Mouse (Mus musculus): ENCODE results near the gene Hltf.
"Not testable (repeated sequence)": the region's sequence is repeated elsewhere in the genome, so short reads cannot be mapped to it uniquely, and the experiment has no call there.

Hltf gene

DNA sequence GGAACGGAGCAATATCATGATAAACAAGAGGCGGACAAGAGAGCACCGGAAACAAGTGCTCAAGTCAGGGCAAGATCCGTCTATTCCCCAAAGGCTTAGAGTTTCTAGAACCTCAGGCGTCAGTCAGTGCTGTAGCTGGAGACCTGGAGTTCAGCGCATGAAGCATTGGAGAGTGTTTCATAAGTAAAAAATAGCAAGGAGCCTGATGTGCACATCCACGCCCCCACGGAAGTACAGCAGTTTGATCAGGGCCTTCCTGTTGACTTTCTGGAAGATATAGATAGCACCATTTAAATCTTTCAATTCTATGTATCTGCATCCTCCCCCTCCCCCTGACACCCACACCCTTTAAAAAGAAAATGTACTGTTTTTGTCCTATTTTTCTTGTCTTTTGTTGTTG, 46.7 kb downstream of the Hltf start:
- DNase-seq (ENCODE audit: low read depth, low spot score): no peak

GRCm38 (mm10) chr3:20104776-20105175, 47.2 kb downstream of the Hltf start:
- DNase-seq (ENCODE audit: low read depth, low spot score): no peak

GRCm38 (mm10) chr3:20108881-20109280, 51.3 kb downstream of the Hltf start:
- DNase-seq (ENCODE audit: low read depth, low spot score): no peak

DNA sequence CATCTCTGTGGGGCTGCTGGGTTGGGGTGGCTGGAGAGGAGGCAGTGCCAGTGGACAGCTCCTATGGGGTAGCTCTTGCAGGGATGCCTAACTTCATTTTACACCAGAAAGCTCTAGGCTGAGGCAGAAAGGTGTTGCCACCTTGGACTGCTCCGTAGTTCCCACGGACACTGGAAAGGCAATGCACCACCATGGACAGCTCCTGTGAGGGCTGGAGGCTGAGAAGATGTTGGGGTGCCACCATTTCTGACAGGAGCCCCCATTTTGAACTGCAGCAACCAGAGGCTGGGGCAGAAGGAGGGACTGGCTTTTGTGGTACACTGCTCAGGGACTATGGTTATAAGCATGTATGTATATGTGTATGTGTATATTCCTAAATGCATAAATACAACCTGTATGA, 54.3 kb downstream of the Hltf start:
- DNase-seq (ENCODE audit: low read depth, low spot score): no peak

- DNase-seq (ENCODE audit: low read depth, low spot score): no peak
Observed at GRCm38 (mm10) chr3:20119044-20119591, 61.5 kb downstream of the Hltf start.

DNA sequence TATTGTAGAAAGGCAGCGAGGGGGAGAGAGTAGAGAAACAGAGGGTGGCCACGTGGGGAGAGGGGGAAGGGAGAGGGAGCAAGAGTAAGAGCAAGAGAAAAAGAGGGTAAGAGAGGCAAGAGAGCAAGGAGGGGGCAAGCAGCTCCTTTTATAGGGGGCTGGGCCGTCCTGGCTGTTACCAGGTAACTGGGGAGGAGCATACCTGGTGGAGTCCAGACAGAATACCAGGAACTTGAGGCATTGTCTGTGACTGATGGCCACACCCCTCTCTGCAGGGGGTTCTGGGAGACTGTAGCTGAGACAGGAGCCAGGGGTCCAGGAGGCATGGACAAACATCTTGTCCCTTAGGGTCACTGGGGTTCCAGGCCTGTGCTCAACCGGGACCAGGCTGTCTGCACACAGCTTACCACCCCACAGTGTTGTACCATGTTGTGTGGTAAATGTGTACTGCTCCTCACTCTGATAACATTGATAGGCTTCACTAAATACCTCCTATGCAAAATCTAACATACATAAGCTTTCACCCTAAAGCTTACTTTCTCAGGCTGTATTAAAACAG, 62.2 kb downstream of the Hltf start:
- DNase-seq (ENCODE audit: low read depth, low spot score): no peak

DNA sequence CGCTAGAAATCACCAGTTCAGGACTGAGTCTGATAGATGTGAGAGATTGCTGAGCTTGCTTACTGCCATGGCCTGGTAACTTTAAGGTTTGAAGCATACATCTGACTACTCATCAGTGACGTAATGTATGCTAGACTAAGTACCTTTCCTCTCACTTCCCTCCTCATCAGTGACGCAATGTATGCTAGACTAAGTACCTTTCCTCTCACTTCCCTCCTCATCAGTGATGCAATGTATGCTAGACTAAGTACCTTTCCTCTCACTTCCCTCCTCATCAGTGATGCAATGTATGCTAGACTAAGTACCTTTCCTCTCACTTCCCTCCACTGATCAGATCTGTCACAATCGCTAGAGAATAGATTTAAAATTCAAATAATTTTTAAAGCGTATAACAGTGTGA, 64.0 kb downstream of the Hltf start:
- not testable (repeated sequence) for DNase-seq (ENCODE audit: low read depth, low spot score)

GRCm38 (mm10) chr3:20125604-20126003, 68.0 kb downstream of the Hltf start:
- DNase-seq (ENCODE audit: low read depth, low spot score): no peak

DNA sequence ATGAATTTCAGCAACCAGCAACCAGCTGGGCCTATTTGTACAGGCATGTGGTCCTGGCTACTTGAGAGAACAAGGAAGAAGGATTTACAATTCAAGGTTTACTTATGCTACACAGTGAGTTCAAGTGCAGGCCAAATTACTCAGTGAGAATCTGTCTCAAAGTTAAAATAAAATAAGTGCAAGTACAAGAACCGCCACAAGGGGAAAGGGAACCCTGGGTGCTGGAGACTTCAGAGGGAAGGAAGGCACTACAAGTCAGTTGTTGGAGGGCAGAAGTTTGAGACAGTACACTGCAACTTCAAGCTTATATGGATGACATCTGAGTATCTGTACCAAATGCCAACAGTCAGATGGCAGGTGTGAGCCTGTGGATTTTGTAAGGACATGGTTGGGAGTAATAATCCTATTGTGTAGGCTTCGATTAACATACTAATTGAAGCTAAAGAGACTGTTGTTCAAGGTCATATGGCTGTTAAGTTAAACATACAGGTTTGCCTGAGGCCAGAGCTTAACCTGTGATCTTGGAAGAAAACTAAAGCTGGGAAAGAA, 69.5 kb downstream of the Hltf start:
- DNase-seq (ENCODE audit: low read depth, low spot score): no peak

DNA sequence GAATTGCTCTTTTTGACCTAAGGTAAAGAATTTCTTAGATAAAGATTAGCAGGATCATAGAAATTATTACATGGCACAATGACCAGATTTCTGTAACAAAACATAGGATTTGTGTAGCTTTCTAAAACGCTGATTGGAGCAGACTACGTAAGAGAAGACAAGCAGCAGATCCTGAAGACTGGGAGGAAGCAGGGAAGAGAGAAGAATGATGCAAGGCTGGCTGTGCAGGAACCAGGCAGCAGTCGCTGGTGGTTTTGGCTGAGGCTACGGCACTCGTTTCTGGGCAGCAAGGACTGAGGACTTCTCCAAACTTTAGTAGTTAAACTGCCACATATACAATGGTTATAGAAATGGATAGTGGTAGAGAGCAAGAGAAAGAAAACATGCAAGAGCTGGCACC, 71.9 kb downstream of the Hltf start:
- DNase-seq (ENCODE audit: low read depth, low spot score): no peak

DNA sequence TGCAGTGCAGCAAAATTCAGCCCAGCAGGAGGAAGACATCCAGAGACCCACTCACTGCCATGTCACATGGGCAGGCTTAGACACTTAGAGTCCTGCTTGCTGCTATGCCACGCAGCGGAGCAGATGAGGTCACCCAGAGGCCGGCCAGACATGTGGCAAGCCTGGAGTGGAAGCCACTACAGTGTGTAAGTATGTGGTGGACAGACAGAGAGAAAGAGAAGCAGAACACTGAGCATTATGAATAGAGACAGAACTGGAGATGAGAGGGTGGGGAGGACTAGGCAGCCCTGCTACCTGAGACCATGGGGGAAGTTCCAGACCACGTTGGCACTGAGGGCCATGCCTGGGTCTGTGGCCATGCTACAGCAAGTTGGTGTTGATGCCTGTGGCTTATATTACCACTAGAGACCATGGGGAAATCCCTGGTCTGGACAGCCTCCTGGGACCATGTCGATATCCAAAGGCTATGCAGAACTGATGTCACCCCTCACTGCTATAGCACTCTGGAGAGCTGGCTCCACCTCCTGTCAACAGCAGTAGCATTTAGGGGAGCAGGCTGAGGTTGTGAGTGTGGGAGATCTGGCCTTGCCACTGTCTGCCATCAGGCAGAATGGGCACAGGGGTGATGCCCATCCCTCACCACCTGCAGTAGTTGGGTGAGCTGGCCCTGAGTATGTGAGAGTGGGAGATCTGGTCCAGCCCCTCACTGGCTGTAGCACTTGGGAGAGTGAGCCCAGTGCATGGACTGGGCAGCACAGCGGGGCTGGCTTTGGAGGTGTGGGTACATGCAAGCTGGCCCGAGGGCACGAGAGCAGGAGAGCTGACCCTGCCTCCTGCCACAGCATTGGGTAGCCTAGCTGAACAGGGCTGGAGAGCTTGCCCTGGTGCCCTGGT, 73.1 kb downstream of the Hltf start:
- DNase-seq (ENCODE audit: low read depth, low spot score): no peak

DNA sequence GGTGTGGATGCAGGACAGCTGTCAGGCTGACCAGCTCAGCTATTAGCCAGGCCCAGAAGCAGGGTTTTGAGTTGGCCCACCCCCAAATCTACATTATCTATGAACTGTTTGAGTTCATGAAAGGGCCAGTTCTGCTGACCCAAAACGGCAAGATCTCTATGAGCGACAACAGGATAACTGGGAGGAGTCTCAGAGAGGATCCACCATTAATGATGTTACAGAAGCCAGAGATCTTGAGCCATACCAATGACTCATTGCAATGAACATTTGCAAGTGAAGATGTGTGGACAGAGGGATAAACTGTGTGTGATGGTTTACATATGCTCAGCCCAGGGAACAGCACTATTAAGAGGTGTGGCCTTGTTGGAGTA, 73.7 kb downstream of the Hltf start:
- no peak for DNase-seq (ENCODE audit: low read depth, low spot score)

DNA sequence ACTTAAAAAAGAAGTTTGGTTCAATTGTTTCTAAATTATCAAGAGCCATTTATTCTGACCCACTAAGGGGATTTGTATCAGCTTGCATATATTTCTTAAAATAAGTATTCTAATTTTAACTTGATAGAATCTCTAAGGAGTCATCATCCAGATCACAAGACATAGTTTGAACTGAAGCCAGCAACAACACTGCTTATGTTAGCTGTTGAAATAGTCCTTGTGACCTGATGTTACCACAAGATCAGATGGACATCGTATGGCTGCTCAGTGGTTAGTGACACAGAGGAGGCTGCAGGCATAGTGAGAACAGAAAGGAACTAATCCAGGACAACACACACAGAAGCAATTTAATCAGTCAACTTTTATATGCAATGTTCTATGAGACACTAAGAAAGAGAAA, 75.1 kb downstream of the Hltf start:
- no peak for DNase-seq (ENCODE audit: low read depth, low spot score)

- DNase-seq (ENCODE audit: low read depth, low spot score): no peak
Observed at GRCm38 (mm10) chr3:20133745-20134144, 76.1 kb downstream of the Hltf start.

DNA sequence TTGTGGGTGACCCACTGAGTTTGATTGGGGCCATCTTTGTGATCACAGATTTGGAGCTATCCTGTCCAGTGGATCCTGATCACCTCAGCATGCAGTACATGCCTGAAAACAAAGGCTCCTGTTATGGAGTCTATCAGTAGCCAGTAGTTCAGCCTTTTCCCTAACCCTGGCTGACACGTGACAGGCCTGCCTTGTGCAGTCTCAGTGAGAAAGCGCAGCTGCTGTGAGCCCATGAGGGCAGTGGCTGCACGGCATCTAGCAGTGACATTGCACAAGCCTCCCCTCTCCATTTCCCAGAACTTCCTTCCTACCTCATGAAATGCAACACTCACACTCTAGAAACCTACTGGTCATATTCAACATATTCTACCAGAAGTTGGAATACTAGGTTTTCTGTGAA, 76.9 kb downstream of the Hltf start:
- no peak for DNase-seq (ENCODE audit: low read depth, low spot score)

GRCm38 (mm10) chr3:20136868-20137581, 79.4 kb downstream of the Hltf start:
- no peak for DNase-seq (ENCODE audit: low read depth, low spot score)

DNA sequence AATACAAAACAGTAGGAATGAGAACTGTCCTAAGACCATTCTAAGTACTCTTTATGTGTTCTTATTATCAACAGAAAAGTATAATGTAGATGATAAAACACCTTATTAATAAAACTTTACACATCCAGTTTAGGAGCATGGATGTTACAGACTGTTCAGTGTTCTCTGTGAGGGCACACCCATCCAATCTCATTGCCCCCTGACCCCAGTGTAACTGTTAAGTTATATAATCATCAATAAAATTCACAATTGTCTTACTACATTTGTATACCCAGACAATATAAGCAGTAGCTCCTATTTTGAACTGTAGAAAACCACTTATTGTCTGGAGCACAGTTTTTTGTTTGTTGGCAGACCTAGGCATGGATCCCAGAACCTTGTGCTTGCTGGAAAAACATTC, 83.6 kb downstream of the Hltf start:
- DNase-seq (ENCODE audit: low read depth, low spot score): no peak

DNA sequence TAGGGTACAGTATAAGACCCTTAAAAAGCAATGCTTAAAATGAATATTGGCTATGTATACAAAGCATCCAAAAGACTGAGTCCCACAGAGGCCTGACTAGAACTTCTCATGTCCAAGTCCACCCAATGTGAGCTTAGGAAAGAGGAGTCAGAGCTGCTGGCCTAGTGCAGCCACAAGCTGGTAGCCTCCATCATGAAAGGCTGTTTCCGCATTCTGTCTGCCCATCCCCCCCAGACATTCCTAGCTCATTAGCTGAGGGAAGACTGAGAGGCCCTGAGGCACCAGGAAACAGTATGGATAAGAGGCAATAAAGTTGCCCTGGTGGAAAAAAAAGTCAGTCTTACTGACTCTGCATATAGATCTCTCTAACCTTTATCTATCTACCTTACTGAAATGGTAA, 84.1 kb downstream of the Hltf start:
- DNase-seq (ENCODE audit: low read depth, low spot score): no peak

- DNase-seq (ENCODE audit: low read depth, low spot score): no peak
Observed at GRCm38 (mm10) chr3:20142101-20142500, 84.5 kb downstream of the Hltf start.

DNA sequence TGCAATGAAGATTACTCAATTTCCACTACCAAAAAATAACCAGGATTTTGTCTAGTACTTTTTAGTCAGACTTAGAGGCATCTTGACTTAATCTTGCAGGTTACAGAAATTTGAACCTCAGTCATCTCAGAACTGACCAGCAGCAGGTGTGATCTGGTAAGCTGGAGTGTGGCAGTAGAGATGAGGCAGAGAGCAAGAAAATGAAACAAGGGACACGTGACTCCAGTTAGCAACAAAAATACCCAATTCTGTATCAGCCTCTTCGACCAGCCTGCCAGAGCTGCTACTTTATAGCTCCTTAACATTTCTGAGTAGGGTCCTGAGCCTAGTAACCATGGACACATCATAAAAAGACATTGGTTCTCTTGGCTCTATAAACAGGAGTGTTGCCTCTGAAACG, 85.0 kb downstream of the Hltf start:
- DNase-seq (ENCODE audit: low read depth, low spot score): no peak

DNA sequence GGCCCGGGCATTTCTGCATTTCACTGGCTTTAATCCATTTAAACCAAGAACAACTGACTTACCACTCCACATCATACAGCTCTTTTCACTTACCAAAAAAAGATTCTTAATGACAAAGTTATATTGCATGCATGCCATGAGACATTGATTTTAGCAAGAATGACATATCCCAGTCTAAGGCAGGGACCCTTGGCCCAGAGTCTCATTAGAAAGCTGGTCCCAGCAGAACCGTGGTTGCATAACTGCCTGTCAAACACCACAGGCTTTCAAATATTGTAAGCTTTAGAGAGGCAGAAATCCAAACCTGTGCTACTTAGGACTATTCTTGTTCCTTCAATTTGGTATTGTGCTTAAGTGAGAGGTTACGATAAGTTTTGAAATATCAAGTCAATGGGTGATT, 86.1 kb downstream of the Hltf start:
- no peak for DNase-seq (ENCODE audit: low read depth, low spot score)

GRCm38 (mm10) chr3:20144401-20144800, 86.8 kb downstream of the Hltf start:
- no peak for DNase-seq (ENCODE audit: low read depth, low spot score)
